Mouse (Mus musculus) CH12.LX (cell line): ENCODE results near the gene Hoxa10.

Experiments
- CTCF ChIP-seq, 2 experiments: IDR thresholded peaks in 1 of 2; conservative IDR thresholded peaks in 1 of 2; 2 replicates each; pipeline ENCODE4 v1.5.1; 2011 to 2012; ENCODE audit warnings: low read depth in 2 of 2, low read length in 2 of 2, improper control_type of control experiment in 1 of 2, inconsistent platforms in 1 of 2, mild to moderate bottlenecking in 1 of 2, moderate library complexity in 1 of 2
- EP300 ChIP-seq: IDR thresholded peaks from 2 replicates; pipeline ENCODE4 v1.6.1; 2011; ENCODE audit warnings: low read length, improper control_type of control experiment

GRCm38 (mm10) chr6:52208868-52209684 lies 31.6 kb downstream of the Hoxa10 start:
- TF ChIP-seq EP300 (no peak), CTCF (conservative IDR thresholded peaks at IDR 0.05 in 1 of 2, IDR thresholded peaks at IDR 0.05 in 1 of 2; ENCODE audit: low read depth in 2 of 2, low read length in 2 of 2) (no peak)
